Mouse (Mus musculus): ENCODE results near the gene Zfp507.

Gene Zfp507

DNA sequence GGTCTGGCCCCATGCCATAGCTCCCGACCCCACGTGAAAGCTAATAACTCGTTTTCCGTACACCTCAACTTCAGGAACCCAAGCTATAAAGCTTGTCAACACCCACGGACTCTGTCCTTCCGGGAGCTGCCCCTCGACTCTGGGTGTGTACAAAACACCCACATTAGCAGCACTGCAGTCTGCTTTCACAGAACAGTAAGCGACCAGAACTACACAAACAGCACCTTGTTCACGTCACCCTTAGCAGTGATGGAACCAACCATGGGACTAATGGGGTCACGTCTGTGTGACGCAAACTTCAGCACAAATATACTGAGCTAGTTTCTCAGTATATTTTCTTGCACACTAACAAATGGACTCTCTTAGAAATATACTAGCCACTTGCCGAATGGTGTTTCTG is 28.7 kb downstream of the Zfp507 start:
- no peak for DNase-seq

DNA sequence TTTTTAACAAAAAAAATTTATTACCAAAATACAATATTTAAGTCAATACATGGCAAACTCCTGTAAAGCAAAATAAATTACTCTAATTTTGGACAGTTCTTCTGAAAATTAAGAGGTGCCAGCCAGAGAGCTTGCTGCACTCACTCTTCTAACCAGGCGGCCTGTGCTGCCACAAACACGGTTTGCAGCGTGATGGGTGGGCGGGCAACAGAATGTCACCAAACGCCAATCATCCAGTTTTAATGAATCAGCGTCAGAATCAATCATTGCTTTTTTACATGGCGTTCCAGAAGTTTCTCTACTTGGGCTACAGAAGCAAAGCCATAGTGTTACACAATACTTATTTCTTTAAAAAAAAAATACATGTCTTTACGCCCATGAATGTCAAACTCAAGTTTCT is 30.5 kb downstream of the Zfp507 start:
- DNase-seq, result no peak

DNA sequence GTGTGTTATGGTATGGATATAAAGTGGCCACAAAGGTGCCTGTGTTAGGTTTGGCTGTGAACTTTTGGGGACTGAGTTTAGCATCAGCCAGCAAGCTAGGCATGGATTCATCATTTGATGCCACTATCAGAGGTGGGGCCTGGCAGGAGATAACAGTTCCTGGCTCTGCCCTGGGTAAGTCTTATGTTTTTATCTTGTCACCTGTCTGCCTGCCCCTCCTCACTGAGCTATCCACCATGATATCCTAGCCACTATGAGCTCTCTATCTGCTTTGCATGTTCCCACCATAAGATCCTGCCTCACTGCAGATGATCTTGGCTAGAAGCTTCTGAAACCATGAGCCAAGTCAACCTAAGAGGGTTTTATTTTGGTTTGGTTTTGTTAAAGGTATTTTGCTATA is 31.7 kb downstream of the Zfp507 start:
- DNase-seq, result no peak

DNA sequence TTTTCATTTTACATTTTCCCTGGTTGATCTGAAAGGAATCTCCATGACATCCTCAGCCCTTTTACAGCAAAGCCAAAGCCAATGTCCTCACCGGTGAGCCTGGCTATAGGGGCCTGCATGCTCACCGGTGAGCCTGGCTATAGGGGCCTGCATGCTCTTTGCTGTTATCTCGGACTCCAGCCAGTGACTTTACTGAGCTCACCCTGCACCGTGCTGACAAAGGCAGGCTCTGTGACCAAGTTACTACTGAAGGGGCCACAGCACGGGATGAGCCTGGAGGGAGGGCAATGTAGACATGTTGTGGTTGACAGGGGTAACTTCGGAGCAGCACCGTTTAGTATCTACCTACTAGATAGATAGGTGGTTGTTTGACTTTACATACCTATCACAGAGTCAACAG is 32.7 kb downstream of the Zfp507 start:
- no peak for DNase-seq

DNA sequence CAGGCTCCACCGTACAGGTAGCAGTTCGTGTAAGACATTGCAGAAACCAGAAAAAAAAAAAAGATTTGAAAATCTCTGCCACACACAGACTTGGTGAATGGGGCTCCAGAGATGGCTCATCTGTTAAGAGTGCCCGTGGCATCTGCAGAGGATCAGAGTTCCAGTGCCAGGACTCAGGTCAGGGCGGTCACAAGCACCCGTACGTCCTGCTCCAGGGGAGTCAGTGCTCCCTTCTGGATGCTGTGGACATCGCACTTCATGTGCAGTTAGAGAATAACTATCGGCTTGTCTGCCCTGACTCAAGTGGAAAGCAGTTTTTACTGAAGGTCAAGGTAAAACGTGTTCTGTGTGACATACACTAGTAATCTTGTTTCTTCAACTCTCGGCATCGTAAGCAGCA is 38.3 kb downstream of the Zfp507 start:
- no peak for DNase-seq

DNA sequence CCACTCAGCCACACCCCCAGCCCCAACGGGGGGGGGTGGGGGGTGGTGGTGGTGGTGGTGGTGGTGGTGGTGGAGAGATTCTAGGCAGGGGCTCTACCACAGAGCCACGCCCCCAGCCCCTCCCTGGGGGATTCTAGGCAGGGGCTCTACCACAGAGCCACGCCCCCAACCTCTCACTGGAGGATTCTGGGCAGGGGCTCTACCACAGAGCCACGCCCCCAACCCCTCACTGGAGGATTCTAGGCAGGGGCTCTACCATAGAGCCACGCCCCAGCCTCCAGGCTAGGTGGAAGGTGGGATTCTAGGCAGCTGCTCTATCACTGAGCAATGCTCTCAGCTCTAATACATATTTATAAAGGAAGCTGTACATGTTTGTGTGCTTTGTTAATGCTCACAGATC is 41.0 kb downstream of the Zfp507 start:
- DNase-seq, result no peak

DNA sequence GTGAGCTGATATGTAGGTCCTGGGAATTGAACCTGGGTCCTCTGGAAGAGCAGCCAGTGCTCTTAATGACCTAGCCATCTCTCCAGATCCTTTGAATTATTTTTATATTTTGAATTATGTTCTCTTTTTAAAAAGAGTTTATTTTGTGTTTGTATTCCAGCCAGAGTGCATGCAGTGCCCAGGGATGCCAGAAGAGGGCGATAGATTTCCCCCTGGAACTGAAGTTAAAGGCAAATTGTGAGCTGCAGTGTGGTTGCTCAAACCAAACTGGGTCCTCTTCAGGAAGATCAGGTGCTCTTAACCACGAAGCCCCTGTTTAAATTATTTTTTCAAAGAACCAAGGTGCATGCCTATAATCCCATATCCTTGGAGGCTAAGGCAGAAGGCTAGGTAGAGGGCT is 43.2 kb downstream of the Zfp507 start:
- no peak for DNase-seq

DNA sequence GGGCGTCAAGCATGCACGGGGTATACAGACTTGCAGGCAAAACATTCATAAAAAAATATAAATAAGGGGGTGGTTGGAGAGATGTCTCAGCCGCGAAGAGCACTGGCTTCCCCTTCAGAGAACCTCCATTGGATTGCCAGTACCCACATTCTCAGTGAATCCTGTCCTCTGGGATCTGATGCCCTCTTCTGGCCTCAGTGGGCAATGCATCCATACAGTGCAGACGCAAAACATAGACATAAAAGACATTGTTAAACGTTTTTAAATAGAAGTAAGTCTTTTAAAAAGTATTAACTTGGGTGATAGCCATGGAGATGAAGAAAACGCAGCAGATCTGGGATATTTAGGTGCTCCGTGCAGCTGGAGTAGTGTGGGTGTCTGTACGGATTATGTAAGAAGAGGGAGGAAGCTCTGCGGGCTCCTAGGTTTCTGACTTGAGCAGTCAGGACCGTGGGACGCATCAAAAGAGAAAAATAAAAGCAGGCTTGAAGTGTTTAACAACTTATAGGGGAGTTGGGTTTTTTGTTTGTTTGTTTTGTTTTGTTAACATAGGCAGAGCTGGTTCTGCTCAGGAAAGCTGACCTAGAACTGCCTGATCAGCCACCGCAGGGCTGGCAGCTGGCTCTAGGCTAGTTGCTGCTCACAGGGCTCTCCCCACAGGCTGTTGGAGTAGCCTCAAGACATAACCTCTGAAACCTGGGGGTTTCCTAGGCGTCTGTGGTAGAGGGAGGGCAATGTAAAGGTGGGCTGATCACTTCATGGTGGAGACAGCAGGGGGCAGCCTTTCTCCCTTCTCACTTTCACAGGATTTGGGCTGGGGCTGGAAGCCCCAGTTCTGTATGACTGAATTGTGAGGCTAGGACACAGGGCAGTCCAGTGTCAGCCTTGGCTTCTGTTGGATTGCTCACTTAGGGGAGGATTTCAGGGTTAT is 46.0 kb downstream of the Zfp507 start:
- DNase-seq, result no peak

DNA sequence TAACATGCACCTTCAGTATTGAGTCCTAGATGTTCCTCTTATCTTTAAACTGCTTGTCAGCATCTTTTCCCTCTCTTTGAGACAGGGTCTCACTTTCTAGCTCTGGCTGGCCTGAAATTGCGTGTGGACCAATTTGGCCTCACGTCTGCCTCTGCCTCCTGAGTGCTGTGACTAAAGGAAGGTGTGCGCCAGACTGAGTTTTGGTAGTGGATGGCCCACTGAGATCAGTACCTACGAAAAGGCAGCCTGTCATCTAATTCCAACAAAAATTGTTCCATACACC is 48.0 kb downstream of the Zfp507 start:
- no peak for DNase-seq

DNA sequence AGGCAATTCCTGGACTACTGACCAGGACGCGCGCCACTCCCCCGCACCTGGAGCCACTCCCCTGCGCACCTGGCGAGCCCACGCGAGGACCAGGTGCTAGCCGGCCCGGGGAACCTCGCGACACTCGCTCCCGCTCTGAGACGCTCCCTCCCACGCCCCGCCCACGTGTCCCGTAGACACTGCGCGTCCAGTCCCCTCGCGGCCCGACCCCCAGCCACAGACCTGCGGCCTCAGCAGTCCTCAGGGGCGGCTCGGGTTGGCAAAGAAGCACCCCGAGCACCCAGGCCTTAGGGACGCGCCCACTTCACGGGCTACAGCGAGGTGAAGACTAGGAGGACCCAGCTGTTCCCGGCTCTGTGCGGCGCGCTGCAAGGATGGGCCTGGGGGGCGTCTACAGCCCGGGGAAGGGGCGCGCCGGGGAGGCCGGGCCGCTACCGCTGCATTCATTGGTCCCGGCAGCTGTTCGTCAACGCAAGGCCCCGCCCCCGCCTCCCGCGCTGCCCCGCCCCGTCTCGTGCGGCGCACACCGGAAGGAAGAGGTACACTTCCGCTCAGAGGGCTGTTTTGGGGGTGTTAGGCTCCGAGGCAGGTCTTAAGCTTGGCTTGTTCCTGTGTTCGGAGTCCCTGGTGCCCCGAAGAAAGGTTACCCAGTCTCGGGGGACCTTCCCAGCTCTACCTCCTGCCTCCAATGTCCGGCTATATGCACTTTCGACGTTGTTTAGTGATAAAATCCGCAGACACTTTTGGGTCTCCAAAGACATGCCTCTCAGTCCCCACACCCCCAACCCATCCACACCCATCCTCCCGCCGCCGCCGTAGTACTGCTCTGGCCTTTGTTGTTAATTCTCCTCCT is 48.5 kb downstream of the Zfp507 start, which contains the start of gene Dpy19l3:
TSS of gene Dpy19l3 (minus strand) at position 422 of the 853 bp plus-strand sequence.
- peak; percentile 83 for DNase-seq

DNA sequence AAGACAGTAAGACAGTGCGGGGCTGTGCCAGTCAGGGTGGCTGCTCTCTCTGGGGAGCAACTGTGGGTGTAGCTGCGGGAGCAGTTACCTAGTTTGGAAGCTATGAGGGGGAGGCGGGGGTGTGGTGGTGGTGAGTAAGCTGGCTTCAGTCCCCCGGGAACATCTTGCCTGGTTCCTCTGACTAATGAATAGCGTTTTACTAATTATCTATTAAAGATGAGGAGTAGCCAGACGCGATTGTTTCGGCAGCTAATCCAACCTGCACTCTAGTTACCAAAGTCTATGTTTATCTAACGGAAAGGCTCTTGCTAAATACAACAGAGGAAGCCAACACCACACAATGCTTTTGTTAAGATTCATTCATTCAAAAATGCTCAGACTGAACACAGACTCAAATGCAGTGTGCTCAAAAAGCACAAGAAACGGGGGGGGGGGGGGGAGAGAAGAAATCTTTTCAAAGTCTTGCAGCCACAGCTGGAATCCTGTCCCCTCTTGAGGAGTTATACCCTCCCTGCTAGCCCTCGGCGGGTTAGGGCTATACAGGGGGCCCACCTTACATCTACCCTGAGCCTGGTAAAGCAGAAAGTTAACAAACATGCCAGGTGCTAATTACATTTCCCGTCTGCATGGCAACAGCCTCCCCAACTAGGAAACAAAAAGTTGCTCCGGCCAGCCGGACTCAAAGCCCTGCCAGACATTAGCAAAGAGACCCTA is 49.3 kb downstream of the Zfp507 start:
- DNase-seq, result no peak

DNA sequence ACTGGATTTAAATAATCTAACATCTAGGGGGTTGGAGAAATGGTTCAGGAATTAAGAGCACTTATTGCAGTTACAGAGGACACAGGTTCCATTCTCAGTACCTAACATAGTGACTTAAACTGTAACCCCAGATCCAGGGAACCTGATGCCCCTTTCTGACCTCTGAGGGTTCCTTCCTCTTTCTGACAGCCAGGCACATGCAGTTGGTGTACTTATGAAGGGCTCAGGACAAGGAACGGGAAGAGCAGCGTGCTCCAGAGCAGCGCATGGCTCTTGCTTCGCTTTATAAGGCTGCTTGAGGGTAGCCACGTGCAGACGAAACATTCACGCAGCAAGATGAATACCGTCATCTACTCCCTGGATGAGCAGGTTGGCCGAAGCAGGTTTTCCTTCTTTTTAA is 51.9 kb downstream of the Zfp507 start:
- no peak for DNase-seq

DNA sequence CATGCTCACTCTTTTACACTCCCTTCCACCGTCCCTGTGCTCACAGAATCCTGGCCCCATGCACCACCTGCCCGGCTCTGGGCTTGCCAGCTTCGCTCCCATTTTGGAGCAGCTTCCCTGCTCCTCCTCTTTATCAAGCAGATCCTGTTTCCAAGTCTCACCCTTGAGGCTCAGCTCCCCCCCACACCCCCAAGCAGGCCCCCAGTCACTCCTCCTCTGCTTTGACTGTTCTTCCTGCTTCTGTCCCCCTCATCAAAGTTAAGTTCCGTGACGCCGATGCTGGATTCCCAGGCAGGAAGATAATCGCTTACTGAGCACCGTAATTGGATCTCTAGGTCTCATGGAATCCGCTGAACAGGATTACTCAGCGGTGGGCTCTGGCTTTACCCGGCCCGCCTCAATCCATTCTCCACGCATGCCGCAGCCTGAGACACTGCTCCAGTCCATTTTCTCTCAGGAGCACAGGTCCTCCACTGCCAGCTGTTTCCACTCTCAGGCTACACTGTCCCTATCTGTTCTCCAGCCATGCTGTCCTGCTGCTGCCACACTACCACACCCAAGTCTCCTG is 55.3 kb downstream of the Zfp507 start:
- DNase-seq, result no peak

DNA sequence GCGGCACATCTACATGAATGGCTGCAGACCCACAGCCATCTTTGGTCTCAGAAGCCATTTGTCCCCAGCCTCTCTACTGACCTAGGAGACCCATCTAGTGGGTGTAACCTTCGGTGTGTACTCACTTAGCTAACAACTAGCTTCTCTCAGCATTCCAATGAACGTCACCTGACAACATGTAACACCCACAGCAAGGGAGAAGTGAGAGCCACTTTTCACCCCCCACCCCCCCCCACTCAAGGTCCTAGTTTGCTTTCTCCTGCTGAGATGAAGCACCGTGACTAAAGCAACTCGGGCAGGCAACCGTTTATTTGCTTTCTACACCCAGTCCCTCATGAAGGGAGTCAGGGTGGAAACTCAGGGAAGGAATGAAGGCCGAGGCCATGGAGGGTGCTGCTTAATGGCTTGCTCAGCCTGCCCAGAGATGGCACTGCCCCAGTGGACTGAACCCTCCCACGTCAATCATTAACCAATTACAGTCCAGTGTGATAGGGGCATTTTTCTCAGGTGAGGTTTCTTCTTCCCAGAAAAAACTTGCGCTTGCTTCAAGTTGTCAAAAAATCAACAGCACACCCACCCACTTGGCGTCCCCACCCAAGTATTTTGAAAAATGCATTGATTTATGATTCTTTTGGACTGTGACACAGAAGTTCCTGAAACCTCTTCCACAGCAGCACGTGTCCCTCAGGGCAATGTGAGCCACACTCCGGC is 56.0 kb downstream of the Zfp507 start:
- no peak for DNase-seq

DNA sequence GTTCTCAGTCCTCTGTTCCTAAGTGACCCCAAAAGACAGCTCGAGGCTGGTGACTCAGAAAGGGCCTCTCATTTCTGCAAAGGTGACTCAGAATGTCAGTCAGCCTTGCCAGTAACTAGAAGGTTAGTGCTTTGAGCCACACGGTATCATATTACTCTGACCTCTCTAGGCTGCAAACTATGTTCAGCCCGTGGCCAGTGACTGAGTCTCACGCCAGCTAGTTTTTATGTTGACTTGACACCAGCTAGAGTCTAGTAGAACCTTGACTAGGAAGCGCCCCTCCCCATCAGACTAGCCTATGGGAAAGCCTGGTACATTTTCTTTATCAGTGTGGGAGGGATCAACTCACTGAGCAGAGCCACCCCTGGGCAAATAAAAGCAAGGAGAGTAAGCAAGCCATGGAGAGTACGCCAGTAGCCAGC is 57.5 kb downstream of the Zfp507 start:
- DNase-seq, result no peak

DNA sequence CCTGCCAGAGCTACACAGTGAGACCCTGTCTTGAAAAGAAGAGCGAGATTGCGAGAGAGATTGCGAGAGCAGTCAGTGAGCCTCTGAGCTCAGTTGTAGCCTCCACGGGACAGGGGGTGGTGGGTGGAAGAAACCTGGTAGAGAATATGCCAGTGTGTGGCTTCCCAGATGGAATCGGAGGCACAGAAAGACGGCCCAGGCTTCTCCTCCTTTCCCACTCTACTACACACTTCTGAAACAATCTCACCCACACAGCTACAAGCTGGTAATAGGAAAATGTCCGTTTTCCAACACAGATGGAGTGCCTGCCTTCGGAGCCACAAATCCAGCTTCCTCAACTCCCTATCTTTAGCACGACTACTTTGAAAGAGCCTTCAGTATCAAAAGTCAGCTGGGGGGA is 58.0 kb downstream of the Zfp507 start:
- no peak for DNase-seq

DNA sequence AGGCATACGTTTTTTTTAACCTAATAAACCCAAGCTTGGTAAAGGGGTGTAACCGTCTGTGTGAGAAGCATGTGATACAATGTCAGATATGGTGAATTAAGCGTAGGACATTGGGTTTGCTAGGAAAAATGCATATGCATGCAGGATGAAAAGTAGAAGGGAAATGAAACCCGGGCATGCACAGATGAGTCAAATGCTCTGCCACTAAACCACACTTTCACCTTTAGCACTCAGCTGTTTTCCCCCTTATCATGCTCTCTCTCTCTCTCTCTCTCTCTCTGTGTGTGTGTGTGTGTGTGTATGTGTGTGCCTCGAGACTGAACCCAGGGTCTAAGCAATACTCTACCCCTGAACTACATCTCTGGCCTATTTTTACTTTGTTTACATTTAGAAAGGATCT is 60.5 kb downstream of the Zfp507 start:
- DNase-seq, result no peak

DNA sequence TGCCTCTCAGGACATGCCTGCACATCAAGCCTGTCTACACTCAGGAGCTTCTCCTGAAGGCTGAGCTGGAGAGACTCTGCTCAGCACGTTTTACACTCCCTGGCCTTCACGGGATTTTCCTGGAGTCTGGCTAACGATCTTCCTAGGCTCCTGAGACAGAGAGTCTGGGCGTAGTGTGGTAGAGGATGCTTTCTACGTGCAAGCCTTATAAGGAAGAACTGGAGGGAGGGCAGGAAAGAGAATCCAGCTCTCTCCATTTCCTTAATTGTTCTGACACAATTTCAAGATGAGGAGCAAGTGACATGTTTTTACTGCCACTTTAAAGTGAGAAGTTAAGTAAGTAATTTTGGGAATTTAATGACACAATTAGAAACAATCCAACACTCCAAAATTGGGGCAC is 60.9 kb downstream of the Zfp507 start:
- no peak for DNase-seq

DNA sequence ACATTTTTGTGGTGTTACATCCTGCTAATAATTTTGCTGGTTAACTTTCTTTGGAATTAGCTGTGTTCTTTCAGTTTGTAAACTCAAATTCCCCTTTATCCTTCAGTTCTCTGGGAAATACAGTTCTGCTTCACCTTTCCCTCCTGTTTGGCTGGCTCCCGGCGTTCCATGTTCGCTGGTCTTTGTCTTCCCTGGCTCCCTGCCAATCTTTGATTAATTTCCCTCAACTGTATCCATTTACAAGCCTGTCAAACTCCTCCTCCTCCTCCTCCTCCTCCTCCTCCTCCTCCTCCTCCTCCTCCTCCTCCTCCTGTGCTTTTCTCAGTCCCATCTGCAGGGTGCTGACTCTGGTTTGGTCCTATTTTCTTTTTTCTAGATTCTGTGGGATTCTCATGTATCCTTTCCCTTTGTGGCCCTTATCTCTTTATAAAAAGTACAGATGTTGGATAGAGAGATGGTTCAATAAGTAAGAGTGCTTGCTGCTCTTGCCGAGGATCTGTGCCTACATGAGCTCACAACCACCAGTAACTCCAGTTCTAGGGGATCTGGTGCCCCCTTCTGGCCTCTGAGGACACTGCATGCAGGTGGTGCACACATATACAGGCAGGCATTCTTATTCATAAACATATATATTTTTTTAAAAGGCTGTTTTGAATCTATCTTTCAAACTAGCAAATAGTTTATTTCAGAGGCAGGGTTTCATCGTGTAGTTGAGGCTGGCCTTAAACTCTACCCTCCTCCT is 62.1 kb downstream of the Zfp507 start:
- no peak for DNase-seq

DNA sequence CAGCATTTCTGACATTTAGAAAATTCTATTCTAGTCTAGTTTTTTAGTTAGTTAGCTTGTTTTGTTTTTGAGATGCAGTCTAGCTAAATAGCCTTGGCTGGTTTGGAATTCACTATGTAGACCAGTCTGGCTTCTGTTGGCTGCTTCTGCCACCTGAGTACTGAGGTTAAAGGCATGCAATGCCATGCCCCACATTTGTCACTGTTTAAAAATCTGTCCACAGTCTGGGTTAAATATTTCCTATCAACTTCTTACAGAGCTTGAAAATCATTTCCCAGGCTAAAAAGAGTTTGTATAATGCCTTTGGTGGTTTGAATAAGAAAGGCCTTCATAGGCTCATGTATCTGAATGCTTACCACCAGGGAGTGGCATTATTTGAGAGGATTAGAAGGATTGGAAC is 63.9 kb downstream of the Zfp507 start:
- no peak for DNase-seq

DNA sequence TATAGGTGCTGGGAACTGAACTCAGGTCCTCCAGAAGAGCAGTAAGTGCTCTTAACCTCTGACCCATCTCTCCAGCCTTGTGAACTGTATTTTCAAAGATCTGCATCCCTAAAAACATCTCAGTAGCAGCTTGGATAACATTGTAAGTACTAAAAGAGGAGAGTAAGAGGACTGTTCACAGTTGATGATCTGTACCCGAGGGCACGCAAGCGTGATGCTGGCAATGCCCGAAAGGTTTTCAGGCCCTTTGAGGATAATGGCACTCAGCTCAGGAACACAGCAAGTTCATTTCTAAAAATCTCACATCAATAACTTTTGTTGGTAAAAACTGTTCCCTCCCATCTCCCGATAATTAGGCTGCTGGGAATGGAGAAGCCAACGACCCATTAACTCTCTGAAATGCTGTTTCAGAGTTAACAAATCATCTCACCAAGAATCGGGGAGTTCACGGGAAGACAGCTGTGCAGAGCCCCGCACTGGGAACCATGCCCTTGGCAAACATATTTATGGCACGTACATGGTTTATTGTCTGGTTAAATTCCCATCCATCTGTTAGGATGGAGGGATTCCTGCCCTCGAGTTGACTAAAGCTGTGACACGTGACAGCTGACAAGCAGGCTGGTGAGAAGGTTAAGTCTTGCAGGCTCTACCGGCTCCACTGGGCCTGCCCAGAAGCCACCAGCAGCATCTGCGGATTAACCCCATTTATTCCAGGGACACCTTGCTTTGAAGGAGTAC is 69.3 kb downstream of the Zfp507 start:
- DNase-seq, result no peak
